Mouse (Mus musculus): ENCODE results near the gene Smpdl3b.
"Not testable (repeated sequence)": the region's sequence is repeated elsewhere in the genome, so short reads cannot be mapped to it uniquely, and the experiment has no call there.

Smpdl3b gene

DNA sequence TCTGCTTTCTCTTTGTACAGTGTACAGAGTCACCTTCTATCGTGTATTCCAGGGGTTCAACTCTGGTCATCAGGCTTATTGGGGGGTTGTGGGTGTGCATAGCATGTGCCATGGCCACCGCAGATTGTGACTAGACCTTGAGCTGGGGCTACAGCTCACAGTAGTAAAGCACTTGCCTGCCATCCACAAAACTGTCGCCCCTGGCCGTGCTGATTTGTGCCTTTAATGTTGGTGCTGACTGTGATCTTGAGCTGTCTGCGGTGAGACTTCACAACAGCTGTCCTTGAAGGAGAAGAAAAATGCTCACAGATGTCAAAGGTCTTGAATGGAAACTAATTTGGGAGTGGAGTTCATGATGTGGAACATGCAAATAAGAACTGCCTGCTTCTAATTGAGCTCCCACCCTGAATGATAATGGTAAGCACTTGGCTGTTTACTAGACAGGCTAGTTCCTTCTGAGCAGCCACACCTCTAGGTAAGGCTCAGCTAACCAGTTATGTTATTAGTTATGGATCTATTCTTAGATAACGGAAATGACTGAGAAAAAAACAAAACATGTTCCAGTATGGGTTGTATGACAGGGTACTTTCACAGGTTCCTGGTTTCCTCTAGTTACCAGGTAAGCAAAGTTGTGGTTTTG, 21.6 kb upstream of the Smpdl3b start:
- DNase-seq (ENCODE audit: low spot score) = no peak

DNA sequence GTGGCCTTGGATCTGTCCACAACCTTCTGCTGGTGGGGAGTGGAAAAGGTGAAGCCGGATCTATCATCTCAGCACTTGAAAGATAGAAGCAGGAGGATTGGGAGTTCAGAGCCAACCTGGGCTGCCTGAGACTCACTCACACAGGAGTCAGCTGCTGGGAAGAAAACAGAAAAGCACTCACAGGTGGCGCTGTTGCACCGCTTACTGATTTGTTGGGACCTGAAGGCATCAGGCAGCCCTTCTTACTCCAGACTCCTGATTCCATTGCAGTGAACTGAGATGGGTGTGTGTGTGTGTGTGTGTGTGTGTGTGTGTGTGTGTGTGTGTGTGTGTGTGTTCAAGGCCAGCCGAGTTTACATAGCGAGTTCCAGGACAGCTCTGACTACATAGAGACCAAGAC, 19.7 kb upstream of the Smpdl3b start:
- peak; percentile 70 for DNase-seq (ENCODE audit: low spot score)

DNA sequence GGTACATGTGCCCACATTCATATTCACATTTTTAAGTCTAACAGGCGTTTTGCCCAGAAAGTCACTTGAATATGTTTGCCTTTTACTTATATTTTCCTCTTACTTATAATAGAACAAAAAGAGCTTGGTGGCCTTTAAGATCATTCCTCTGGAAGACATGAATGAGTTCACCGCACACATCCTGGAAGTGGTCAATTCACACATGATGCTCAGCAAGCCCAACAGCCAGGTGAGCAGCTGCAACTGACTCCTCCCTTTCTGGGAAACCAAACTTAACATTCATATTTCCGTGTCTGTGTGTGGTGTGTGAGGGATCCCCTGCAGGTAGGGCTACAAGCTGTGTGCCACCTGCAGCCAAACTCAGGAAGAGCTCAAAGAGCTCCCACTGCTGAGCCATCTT, 17.9 kb upstream of the Smpdl3b start:
- no peak for DNase-seq (ENCODE audit: low spot score)

GRCm38 (mm10) chr4:132771776-132772175, 14.7 kb upstream of the Smpdl3b start:
- DNase-seq (ENCODE audit: low spot score) = no peak

- peak; percentile 100 for DNase-seq (ENCODE audit: low spot score)
Measured at GRCm38 (mm10) chr4:132767914-132768876, 11.1 kb upstream of the Smpdl3b start, which contains the start of gene Rpa2. TSS of gene Rpa2 (plus strand) at chr4:132768332.

- not testable (repeated sequence) for DNase-seq (ENCODE audit: low spot score)
Measured at GRCm38 (mm10) chr4:132763125-132763524, 6.1 kb upstream of the Smpdl3b start.

DNA sequence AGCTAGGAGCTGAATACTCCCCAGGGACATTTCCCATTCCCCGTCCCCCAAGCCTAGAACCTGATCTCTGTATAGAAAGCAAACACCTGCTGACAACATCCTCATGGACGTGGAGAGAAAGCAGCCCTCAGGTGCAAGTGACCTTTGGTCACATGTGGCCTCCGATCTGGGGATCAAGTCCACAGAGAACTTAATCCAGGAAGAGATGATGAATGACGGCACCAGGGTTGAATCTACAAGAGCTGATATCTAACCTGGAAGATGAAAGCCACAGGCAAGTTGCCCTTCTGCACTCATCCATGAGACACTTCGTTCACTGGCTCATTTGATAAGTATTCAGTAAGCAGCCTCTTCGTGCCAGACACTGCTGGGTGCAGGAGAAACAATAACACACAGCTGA, 5.5 kb upstream of the Smpdl3b start:
- DNase-seq (ENCODE audit: low spot score) = no peak

DNA sequence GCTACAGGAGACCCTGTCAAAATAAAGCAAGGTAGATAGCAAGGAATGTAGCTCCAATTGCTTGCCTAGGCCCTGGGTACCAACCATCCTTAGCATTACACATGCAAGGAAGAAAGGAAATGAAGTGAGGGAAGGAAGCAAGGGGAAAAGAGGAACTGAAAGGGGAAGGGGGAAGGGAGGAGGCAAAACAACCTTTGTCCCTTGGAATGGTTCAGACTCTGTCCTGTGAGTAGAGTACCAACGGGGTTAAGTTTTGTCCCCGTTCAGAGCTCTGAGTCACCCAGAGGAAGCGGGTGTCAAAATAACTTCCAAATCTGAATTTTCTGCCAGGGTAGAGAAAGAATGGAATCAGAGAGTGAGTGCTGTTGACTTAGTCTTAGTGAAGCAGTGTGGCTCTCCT, 3.2 kb upstream of the Smpdl3b start:
- DNase-seq (ENCODE audit: low spot score) = no peak

DNA sequence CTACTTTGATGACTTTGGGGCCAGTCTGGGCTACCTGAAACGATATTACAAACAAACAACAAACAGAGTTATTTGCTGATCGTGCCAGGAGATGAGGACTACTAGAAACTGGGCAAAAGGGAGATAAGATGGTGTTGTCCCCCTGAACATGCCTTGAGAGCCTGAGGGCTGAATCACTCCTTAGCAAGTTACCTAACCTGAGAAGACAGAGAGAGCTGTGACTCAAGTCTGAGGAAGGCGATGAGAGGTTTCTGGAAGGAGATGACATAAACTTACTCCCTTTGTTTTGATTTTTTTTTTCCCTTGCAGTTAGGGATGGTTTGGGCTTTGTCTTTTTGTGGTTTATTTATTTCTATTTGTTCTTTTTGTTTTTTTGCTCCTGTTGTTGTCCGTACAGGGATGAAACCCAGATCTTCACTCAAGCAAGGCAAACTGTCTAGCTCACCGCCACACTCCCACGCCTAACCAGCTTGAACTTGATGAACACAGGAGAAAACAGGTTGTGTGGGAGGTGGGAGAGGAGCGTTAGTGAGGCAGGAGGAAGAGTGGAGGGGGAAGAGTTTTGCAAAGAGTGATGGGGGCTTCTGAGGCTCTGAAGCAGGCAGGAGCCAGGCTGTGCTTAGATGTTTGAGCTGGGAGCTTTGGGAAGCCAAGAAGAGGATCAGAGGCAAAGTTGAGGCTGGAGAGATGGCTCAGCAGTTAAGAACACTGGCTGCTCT, 740 bp upstream of the Smpdl3b start:
- no peak for DNase-seq (ENCODE audit: low spot score)

- DNase-seq (ENCODE audit: low spot score) = no peak
Measured at GRCm38 (mm10) chr4:132752992-132753391, 4.1 kb downstream of the Smpdl3b start.

DNA sequence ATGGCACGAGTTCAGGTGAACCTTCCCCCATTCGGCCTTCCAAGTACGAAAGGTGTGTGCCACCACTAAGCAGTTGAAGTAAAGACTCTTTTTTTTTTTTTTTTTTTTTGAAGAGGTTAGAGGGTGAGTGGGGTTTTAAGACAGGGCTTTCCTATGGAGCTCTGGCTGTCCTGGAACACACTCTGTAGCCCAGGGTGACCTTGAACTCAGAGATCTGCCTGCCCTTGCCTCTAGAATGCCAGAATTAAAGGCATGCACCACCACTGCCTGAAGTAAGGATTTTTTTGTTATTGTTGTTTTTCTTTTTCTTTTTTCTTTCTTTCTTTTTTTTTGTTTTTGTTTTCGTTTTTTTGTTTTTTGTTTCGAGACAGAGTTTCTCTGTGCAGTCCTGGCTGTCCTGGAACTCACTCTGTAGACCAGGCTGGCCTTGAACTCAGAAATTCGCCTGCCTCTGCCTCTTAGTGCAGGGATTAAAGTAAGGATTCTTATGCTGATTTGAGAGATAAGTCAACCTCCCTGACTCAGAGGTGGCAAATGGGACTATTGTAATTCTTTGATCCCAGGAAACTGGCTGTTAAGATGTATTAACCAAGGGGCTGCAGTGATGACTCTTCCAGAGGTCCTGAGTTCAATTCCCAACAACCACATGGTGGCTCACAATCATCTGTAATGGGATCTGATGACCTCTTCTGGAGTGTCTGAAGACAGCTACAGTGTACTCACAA, 7.6 kb downstream of the Smpdl3b start:
- no peak for DNase-seq (ENCODE audit: low spot score)

GRCm38 (mm10) chr4:132748778-132749177, 8.3 kb downstream of the Smpdl3b start:
- no peak for DNase-seq (ENCODE audit: low spot score)

DNA sequence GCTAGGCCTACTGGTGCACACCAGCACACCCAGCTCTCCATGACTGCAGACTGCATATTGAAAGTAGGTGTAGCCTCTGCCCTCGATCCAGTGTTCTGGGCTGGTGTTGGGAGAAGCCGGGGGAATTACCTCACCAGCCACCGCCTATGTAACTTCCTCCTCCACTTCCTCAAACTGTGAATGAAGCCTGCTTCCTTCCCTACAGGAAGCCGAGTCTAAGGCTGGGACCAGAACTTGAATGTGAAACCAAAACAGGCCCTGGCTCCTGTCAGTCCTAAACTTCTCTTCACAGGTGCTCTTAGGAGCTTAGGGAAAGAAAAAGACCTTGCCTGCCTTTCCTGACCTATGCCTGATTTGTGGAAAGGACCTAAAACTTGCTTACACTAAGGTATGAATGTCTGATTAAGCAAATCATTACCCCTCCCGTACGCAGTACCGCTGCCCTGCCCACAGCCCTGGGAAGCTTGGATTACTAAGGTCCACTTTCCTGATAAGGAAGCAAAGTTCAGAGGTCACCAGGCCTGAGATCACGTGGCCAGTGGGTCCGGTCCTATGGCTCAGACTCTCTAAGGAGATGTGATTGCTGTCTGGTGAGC, 9.3 kb downstream of the Smpdl3b start:
- DNase-seq (ENCODE audit: low spot score) = no peak

DNA sequence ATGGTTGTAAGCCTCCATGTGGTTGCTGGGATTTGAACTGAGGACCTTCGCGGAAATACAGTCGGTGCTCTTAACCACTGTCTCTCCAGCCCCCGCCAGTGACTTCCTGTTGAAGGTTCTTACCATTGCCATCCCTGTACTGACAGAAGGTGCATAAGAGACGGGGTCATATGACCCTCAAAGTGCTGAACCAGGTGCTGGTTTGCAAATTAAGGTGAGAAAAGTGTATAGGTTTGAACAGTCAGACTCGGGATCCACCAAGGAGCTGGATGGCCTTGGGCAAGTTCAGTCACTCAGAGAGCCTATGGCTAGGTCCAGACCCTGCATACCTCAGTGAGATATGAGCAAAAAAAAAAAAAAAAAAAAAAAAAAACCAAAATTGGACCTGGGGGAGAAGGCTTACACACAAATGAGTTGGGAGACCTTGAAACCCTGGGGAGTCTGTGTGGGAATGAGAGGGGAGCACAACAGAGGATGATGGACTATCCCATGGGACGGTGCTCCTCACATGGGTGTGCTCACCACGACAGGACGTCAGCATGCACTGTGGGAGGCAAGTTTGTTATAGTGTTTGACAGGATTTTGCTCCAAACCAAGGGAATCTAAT, 10.0 kb downstream of the Smpdl3b start:
- no peak for DNase-seq (ENCODE audit: low spot score)

GRCm38 (mm10) chr4:132743992-132744911, 12.8 kb downstream of the Smpdl3b start:
- no peak for DNase-seq (ENCODE audit: low spot score)

DNA sequence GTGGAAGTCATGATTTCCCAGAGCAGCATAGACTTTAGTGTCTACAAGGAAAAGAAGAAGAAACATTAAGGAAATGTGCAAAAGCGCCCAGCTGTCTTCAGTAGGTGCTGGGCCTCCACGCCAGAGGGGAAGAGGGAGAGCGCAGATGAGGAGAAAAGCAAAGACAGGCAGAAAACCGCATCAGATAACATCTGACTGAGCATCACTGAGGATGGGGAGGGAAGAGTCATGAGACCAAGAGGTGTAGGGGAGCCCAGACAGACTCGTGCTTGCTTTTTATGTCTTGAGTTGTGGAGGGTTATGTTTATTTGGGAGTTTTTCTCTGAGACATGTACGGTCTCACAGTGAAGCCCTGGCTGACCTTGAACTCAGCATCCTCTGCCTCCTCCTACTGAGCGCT, 15.6 kb downstream of the Smpdl3b start:
- no peak for DNase-seq (ENCODE audit: low spot score)

- not testable (repeated sequence) for DNase-seq (ENCODE audit: low spot score)
Measured at GRCm38 (mm10) chr4:132737154-132737553, 19.9 kb downstream of the Smpdl3b start.

DNA sequence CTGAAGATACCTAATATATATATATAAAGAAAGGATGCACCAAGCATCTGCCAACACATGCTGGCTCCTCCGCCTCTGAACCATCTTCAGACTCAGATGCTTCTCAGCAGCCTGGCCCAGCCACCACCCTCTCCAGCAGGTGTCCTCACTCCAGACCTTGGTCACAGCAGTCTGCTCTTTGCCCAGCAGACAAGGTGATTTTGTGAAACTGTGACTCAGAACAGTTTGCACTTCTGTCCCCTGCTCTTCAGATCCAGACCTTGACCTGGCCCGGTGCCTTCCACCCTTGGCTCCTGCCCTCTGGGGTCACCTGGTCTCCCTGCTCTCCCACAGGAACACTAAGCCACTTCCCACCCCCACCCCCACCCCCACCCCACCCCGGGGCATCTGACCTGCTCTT, 21.2 kb downstream of the Smpdl3b start:
- DNase-seq (ENCODE audit: low spot score) = no peak

- no peak for DNase-seq (ENCODE audit: low spot score)
Measured at GRCm38 (mm10) chr4:132735389-132735788, 21.7 kb downstream of the Smpdl3b start.

DNA sequence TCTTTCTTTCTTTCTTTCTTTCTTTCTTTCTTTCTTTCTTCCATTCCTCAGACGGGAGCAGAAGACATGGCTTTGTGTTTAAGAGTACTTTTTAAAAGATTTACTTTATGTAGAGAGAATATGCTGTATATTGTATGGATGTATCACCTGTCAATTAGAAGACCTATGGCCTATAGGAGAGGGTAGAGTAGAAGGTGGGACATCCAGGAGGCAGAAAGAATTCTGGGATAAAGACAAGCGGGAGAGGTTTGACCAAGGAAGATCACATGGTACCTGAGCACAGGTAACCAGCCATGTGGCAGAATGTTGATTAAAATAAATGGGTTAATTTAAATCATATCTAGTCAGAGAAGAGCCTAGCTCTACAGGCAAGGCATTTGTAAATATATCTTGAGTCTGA, 22.3 kb downstream of the Smpdl3b start:
- DNase-seq (ENCODE audit: low spot score) = no peak

Data from embryo, embryonic 10.5 days (tissue).